Mouse (Mus musculus) bone marrow, adult 2 months (tissue): ENCODE measurements around the gene Hc. TPM values are rescaled to one million over a fixed set of nuclear protein-coding genes. Genes with fewer than 3 reads are reported as not detected.

Source experiments
- H3K27ac ChIP-seq: fragments of 200-500 bp; 2 replicates; pipeline ENCODE4 v1.5.1; 2012; ENCODE audit warnings: low read depth, mild to moderate bottlenecking, control low read depth, inconsistent platforms, low read length; ENCODE audit not compliant: control insufficient read depth, poor library complexity, insufficient read depth
- H3K4me1 ChIP-seq: fragments of 200-500 bp; 2 replicates; pipeline ENCODE4 v1.6.1; 2011; ENCODE audit warnings: low read length; ENCODE audit not compliant: control insufficient read depth, insufficient read depth
- H3K4me3 ChIP-seq: fragments of 200-500 bp; replicated peaks from 2 replicates; pipeline ENCODE3; 2011; ENCODE audit warnings: mild to moderate bottlenecking, low read depth, low read length, control low read depth; ENCODE audit not compliant: control insufficient read depth
- CTCF ChIP-seq: fragments of 200-500 bp; IDR thresholded peaks from 2 replicates; pipeline ENCODE4 v1.5.1; 2011; ENCODE audit warnings: low read length, control low read depth; ENCODE audit not compliant: control insufficient read depth, insufficient read depth
- POLR2A ChIP-seq: fragments of 200-500 bp; IDR thresholded peaks from 2 replicates; pipeline ENCODE4 v1.6.1; 2011; ENCODE audit warnings: low read depth, mild to moderate bottlenecking, control low read depth, low read length, borderline replicate concordance; ENCODE audit not compliant: control insufficient read depth
- WGBS: fragments of 180-500 bp; shearing (Covaris S2); methylation state at CpG from one replicate; pipeline ENCODE4 v1.1.7; 2018; 5-methylcytosine and 5-hydroxymethylcytosine counted together
- polyA plus RNA-seq: library from polyadenylated mRNA; stranded (reverse); fragments of >200 nt; gene quantifications from 2 replicates; pipeline ENCODE4 v1.2.4, GENCODE M21; 2011; ENCODE audit warnings: low replicate concordance; ENCODE audit not compliant: missing spikeins, insufficient read depth, insufficient read length

The Hc gene
- polyA plus RNA-seq, 1 experiment = 3.9 TPM

DNA sequence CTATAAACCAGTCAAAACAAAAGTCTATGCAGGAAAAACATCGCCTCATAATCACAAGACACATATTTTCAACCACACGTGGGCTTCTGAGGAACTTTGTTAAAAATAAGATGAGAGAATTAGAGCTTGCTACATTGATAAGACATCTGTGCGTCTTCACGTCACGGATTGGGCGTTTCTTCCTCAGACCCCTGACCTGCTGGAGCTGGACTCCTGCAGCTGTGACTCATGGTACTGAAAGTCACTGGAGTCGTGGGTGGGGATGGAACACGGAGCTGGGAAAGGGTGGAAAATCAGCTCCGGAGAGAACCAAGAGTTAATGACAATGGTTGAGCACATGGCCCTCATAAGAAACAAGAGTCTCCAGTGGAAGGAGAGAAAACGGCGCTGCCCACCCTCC lies 5.9 kb upstream of the Hc start:
- Histone ChIP-seq H3K4me3 (no peak overlapping the region), H3K27ac (no peak overlapping the region), H3K4me1 (no peaks in the 10 kb centered on the region)
- TF ChIP-seq POLR2A = no peak
- no peak for TF ChIP-seq CTCF
- 85% methylated on average over 11 of the region's 11 CpGs for WGBS

DNA sequence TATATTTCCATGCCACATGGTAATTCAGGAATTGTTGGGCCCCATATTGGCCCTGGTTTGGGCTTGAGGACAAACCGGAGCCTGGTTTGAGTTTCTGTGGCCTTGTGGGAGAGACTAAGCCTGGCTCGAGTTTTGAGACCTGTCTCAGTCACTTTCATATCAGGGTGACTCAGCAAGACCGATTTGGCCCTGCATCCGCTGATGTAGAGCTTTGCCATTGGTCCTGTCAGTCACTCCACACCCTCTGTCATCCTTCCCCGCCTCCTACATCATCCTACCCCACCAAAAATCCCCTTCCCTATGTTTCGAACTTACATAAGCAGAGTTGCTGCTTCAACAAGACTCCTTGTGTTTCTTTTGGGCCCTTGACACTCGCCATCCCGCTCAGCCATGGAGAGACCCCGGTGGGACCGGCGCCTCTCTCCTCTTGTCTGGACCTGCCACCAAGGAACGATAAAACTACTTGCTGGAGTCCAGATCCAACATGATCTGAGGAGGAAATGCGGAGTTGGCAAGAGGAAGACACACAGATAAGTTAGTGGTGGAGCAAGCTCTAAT lies 5.4 kb upstream of the Hc start:
- TF ChIP-seq CTCF (no peak), POLR2A (no peak)
- H3K27ac ChIP-seq = no peak overlapping the region
- H3K4me3 ChIP-seq = no peak overlapping the region
- H3K4me1 ChIP-seq = no peaks in the 10 kb centered on the region
- 82% methylated on average over 13 of the region's 13 CpGs for WGBS

DNA sequence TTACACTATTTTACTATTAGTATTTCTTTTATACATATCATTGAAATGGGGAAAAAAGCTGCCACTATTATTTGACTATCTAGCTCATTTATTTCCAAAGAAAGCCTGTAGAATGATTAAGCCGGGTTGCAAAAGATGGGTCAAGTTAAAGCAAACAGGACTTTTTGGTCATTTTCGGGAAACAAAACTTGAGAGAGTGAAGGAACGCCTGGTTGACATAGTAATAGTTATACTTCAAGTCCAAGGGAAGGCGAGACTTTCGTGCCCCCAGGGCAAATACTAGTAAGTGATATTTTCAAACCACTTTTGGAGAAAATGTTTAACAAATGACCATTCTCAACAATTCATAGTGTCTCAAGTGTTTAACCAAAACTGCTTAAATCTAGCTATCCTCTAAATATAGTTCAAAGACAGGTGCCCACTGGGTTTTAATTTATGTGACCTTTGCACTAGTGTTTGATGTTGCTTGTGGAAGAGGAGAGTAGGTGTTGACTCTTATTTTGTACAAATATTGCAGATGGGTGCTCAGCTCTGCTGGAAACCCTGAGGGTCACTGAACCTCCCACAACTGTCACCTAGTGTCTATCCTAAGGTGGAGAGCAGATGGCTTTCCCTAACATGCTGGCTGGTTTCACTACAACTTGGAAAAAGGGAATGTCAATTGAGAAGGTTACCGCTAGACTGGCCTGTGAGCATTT lies 2.2 kb upstream of the Hc start:
- H3K4me3 ChIP-seq = no peak overlapping the region
- no peak overlapping the region for H3K27ac ChIP-seq
- no peaks in the 10 kb centered on the region for H3K4me1 ChIP-seq
- 81% methylated on average over 6 of the region's 6 CpGs for WGBS
- TF ChIP-seq CTCF = no peak
- TF ChIP-seq POLR2A = no peak

DNA sequence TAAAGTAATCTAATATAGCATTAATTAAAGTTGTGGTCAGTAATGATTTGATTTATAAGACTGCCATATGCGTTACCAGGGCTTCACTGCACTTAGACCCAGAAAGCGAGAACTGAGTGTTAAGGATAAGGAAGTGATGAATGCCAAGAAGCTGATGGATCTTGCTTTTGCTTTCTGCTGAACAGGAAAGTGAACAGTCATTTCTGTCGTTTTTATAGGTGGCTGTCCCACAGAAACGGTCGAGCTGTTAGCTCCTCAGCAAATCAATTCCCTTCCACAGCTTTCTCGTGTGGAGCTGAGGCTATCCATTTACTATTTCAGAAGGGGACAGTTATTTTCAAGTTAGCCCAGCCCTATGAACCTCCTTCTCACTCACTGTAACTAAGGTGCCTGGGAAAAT lies 341 bp downstream of the Hc start:
- H3K27ac ChIP-seq = no peak overlapping the region
- H3K4me1 ChIP-seq = no peaks in the 10 kb centered on the region; the same call in 1 of the 2 replicates
- 15% methylated on average over 6 of the region's 6 CpGs for WGBS
- TF ChIP-seq POLR2A (no peak), CTCF (no peak)
- H3K4me3 ChIP-seq = no peak overlapping the region

DNA sequence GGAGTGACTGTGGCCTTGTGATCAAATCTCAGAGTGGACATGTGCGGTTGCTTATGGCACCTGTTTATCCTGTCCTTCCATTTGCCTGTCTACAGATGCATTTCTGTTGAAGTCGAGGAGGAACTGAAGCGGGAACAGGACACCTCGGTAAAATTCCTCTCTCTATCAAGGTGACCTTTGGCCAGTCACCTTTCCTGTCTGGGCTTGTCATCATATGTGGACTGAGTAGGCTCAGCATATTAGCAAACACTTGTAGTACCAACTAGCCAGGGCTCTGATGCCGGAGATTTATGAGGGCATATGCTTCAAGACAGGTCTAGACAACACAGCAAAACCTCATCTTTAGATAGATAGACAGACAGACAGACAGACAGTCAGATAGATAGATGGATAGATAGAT lies 982 bp downstream of the Hc start:
- Histone ChIP-seq H3K4me3 (no peak overlapping the region), H3K4me1 (no peaks in the 10 kb centered on the region; the same call in 1 of the 2 replicates), H3K27ac (no peak overlapping the region)
- TF ChIP-seq POLR2A (no peak), CTCF (no peak)
- WGBS = 82% methylated on average over 5 of the region's 5 CpGs

DNA sequence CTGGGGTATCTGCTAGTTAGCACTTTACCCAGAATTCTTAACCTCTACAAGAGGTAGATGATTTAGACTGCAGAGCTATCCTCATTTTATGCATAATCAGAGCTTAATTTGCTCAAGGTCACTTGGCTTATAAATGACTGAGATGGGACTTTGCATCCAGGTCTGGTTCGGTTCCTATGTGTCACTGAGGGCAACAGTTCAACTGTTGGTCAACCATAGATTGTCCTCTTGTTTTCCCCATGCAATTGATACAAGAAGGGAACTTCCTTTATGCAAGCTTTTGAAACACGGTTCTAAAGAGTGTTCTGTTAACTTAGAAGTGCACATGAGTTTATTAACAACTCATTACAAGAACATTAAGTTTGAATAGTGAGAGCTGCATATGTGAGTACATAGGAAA lies 2.9 kb downstream of the Hc start:
- 44% methylated on average over 2 of the region's 2 CpGs for WGBS
- Histone ChIP-seq H3K27ac (no peak overlapping the region), H3K4me1 (no peaks in the 10 kb centered on the region; the same call in 1 of the 2 replicates), H3K4me3 (no peak overlapping the region)
- TF ChIP-seq CTCF (no peak), POLR2A (no peak)

DNA sequence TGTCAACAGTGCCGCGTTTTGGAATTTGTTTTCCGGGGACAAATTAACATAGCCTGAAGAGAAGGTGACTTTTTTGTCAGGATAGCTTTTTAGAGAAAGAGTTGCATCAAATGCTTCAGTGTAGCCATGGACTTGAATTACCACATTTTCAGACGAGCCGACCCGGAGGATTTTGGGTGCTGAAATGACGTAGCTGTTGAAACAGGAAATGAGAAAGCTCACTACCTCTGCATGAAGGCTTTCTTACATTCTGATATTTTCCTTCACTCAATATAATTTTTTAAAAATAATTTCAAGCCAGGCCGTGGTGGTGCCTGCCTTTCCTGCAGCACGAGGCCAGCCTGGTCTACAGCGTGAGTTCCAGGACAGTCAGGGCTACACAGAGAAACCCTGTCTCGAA lies 4.0 kb downstream of the Hc start:
- H3K4me1 ChIP-seq = no peaks in the 10 kb centered on the region; the same call in 1 of the 2 replicates
- 57% methylated on average over 11 of the region's 11 CpGs for WGBS
- no peak overlapping the region for H3K27ac ChIP-seq
- no peak for TF ChIP-seq POLR2A
- TF ChIP-seq CTCF = no peak
- no peak overlapping the region for H3K4me3 ChIP-seq

DNA sequence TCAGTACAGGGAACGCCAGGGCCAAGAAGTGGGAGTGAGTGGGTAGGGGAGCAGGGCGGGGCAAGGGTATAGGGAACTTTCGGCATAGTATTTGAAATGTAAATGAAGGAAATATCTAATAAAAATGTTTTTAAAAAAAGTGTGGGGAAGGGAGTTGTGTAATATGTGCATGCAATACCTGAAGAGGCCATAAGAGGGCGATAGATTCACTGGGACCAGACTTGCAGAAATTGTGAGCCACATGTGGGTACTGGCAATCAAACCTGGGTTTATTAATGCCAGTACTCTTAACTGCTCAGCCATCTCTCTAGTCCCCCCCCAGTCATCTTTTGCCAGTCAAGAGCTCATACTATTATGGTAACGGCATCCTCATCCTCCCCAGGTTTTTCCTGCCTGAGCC lies 12.4 kb downstream of the Hc start:
- no peaks in the 10 kb centered on the region for H3K4me1 ChIP-seq
- H3K27ac ChIP-seq = no peak overlapping the region
- 32% methylated on average over 5 of the region's 5 CpGs for WGBS
- no peak overlapping the region for H3K4me3 ChIP-seq
- TF ChIP-seq POLR2A (no peak), CTCF (peak; percentile 44)

DNA sequence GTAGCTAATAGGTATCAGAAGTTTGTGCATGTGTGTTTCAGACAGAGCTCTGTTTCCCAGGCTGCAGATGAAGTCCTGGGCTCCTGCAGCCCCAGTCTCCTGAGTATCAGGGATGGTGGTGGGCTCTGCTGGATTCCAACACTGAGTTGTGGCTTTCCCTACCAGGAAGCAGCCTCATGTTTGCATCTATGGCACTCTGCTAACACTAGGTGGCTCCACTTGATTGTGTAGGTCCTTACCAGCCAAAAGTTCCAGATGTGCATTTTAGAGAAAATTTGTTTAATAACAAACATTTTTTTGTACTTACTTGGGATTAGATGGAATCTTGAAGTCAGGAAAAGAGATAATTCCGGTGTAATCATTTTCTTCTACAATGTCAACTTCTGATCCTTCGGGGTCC lies 16.3 kb downstream of the Hc start:
- Histone ChIP-seq H3K4me1 (no peaks in the 10 kb centered on the region; the same call in 1 of the 2 replicates), H3K27ac (no peak overlapping the region), H3K4me3 (no peak overlapping the region)
- TF ChIP-seq CTCF = peak; percentile 49
- TF ChIP-seq POLR2A = no peak
- 64% methylated on average over 2 of the region's 2 CpGs for WGBS
